Mouse (Mus musculus) bone marrow macrophage, adult 2 months (primary cell): ENCODE measurements around the gene Hcn2. TPM values are rescaled to one million over a fixed set of nuclear protein-coding genes. Genes with fewer than 3 reads are reported as not detected.

Experiments used
- H3K27ac ChIP-seq: 2 replicates; pipeline ENCODE4 v1.5.1; 2012; ENCODE audit warnings: low read depth, low read length; ENCODE audit not compliant: insufficient read depth
- H3K4me1 ChIP-seq: 2 replicates; pipeline ENCODE4 v1.6.1; 2012; ENCODE audit warnings: low read length; ENCODE audit not compliant: control insufficient read depth, insufficient read depth
- H3K4me3 ChIP-seq: 2 replicates; pipeline ENCODE4 v1.5.1; 2012; ENCODE audit warnings: mild to moderate bottlenecking, low read length, moderate library complexity; ENCODE audit not compliant: insufficient read depth
- CTCF ChIP-seq: IDR thresholded peaks from 2 replicates; pipeline ENCODE4 v1.5.1; 2012; ENCODE audit warnings: low read depth, mild to moderate bottlenecking, low read length, moderate library complexity
- POLR2A ChIP-seq: IDR thresholded peaks from 2 replicates; pipeline ENCODE4 v1.6.1; 2012; ENCODE audit warnings: mild to moderate bottlenecking, low read depth, low read length, borderline replicate concordance
- polyA plus RNA-seq: library from polyadenylated mRNA; stranded (reverse); fragments of >200 nt; gene quantifications from 2 replicates; pipeline ENCODE4 v1.2.4, GENCODE M21; 2012; ENCODE audit not compliant: missing spikeins, insufficient read depth, insufficient read length

The Hcn2 gene
- polyA plus RNA-seq, 1 experiment = 0.86 TPM

DNA sequence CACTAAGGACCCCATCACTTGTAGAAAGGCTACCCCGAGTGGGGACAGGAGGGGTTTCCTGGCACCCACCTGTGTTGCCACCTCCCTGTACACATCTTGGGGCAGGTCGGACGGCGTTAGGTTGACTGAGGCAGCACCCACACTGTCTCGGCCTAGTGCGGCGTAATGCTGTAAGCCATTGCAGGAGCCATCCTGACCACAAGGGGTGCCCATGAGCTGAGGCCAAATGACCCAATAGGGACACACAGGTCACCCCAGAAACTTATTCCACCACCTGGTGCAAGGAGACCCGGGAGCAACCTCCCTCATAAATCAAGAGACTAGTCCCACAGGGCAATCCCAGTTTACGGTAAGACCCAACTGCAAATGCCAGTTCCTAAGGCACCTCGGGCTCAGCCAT is 21.8 kb downstream of the Hcn2 start:
- Histone ChIP-seq H3K4me3 (no peak overlapping the region), H3K4me1 (no peaks in the 10 kb centered on the region), H3K27ac (no peak overlapping the region)
- TF ChIP-seq POLR2A (no peak), CTCF (no peak)

DNA sequence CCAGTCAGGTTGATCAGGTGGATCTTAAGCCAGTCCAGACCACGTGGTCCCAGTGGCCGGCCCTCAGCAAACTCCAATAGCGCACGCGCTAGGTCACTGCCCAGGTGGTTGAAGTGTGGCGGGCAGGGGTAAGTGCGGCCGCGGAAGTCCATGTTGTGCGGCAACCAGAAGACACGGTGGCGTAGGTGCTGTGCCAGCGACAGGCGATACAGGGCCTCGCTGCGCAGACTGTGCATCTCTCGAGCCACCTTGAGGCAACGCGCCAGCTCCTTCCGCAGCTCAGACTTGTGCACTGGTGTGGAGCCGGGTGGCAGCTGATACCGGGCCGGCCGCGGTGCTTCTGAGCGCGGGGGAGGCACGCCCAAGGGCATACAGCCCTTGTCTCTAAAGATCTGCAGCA is 22.8 kb downstream of the Hcn2 start:
- H3K27ac ChIP-seq = no peak overlapping the region

DNA sequence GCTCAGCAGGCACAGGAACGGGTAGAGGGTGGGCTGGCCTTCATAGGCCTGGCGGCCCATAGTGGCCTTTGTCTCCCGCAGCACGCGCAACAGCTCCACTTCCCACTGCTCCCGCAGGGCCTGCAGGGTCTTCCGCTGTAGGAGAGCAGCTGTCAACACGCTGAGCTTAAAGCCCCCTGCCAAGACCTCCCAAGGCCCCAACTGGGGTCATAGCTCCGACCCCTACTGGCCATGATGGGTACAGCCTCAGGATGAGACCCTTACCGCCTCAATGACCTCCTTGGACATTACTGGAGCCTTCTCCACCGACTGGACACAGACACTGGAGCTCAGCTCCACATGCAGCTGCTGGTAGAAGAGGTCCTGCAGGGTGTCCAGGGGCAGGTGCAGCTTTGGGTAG is 24.4 kb downstream of the Hcn2 start:
- H3K27ac ChIP-seq = no peak overlapping the region
- peaks cover 7% of the 10 kb centered on the region for H3K4me1 ChIP-seq
- H3K4me3 ChIP-seq = no peak overlapping the region
- TF ChIP-seq CTCF (no peak), POLR2A (no peak)

More for the DNA sequence above, 22.8 kb downstream of the Hcn2 start:
- no peaks in the 10 kb centered on the region for H3K4me1 ChIP-seq
- TF ChIP-seq CTCF = no peak
- no peak for TF ChIP-seq POLR2A
- H3K4me3 ChIP-seq = no peak overlapping the region

- H3K4me1 ChIP-seq = peaks cover 12% of the 10 kb centered on the region
- no peak overlapping the region for H3K4me3 ChIP-seq
- no peak overlapping the region for H3K27ac ChIP-seq
- TF ChIP-seq CTCF = no peak
- no peak for TF ChIP-seq POLR2A
Measured at GRCm38 (mm10) chr10:79743161-79743560, 26.7 kb downstream of the Hcn2 start.

DNA sequence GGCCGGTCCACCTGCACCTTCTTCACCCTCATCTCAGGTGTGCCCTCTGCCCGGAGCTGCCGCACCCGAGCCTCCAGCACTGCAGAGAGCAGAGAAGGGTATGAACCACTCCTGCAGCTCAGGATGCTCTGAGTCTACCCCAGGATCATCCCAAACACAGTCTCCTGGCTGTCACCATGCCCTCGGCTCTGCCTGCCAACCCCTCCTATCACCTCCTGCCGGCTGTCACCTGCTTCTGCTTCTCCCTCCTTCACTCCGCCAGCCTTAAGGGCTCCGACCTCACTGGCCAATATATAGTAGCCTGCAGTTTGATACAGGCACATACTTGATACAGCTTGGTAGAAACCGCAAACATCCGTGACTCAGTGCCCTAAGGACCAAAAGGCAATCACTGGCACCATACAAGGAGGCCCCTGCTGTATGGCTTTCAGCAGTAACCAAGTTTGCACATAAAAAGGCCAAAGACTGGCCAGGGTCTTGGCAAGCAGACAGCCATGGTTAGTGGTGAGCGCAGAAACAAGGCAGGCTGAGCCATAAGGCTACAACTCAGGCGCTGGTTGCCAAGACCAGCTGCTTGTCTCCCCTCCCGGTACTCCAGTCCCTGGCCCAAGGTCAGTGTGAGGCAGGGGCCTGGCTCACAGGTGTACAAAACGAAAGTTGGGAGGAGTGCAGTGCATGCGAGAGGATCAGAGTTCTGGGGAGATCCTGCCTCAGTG is 27.4 kb downstream of the Hcn2 start:
- Histone ChIP-seq H3K4me3 (no peak overlapping the region), H3K4me1 (peaks cover 12% of the 10 kb centered on the region), H3K27ac (no peak overlapping the region)
- TF ChIP-seq POLR2A = no peak
- no peak for TF ChIP-seq CTCF

DNA sequence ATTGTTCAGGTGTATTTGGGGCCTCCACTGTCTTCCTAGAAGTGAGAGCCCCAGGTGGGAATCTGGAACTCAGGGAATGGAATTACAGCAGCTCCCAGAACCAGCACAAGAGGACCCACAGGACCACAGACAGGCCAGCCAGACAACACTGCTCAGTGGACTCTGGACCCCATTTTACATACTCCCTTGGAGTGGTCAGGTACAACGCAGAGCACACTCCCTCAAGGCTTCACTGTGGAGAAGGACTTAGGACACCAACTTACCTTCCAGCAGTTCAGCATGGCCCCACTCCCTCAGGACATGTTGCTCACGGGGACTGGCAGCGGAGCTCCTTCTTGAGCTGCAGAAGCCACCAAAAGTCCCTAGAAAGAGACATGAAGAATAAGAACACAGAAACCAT is 29.0 kb downstream of the Hcn2 start:
- Histone ChIP-seq H3K27ac (no peak overlapping the region), H3K4me1 (peaks cover 12% of the 10 kb centered on the region), H3K4me3 (peak overlapping the region; percentile 90)
- TF ChIP-seq CTCF (no peak), POLR2A (no peak)

GRCm38 (mm10) chr10:79745898-79746773 is 29.7 kb downstream of the Hcn2 start, which contains the start of gene Polrmt:
TSS of gene Polrmt (minus strand) at chr10:79746581.
- Histone ChIP-seq H3K4me3 (peak within 1 kb of the TSS; percentile 90), H3K4me1 (peaks cover 12% of the 10 kb centered on the region), H3K27ac (peak within 1 kb of the TSS; percentile 33)
- peak; percentile 16; the same call in 1 of the 2 replicates for TF ChIP-seq POLR2A
- no peak for TF ChIP-seq CTCF

- TF ChIP-seq CTCF (no peak), POLR2A (no peak)
- Histone ChIP-seq H3K4me1 (peaks cover 12% of the 10 kb centered on the region), H3K4me3 (peak overlapping the region; percentile 28), H3K27ac (no peak overlapping the region)
Measured at GRCm38 (mm10) chr10:79746774-79747151, 30.3 kb downstream of the Hcn2 start.

GRCm38 (mm10) chr10:79748496-79748895 is 32.1 kb downstream of the Hcn2 start:
- TF ChIP-seq CTCF (no peak), POLR2A (no peak)

More at GRCm38 (mm10) chr10:79748496-79748895, 32.1 kb downstream of the Hcn2 start:
- Histone ChIP-seq H3K27ac (no peak overlapping the region), H3K4me1 (peaks cover 12% of the 10 kb centered on the region), H3K4me3 (no peak overlapping the region)
